Mouse (Mus musculus): ENCODE measurements around the gene Ppp1r14b. TPM values are rescaled to one million over a fixed set of nuclear protein-coding genes. Genes with fewer than 3 reads are reported as not detected.
A peak's percentile ranks its signal among the peaks of the same experiment; 100 is the strongest.

Ppp1r14b gene
- polyA plus RNA-seq, 1 experiment from 2014 or later = 139 TPM

DNA sequence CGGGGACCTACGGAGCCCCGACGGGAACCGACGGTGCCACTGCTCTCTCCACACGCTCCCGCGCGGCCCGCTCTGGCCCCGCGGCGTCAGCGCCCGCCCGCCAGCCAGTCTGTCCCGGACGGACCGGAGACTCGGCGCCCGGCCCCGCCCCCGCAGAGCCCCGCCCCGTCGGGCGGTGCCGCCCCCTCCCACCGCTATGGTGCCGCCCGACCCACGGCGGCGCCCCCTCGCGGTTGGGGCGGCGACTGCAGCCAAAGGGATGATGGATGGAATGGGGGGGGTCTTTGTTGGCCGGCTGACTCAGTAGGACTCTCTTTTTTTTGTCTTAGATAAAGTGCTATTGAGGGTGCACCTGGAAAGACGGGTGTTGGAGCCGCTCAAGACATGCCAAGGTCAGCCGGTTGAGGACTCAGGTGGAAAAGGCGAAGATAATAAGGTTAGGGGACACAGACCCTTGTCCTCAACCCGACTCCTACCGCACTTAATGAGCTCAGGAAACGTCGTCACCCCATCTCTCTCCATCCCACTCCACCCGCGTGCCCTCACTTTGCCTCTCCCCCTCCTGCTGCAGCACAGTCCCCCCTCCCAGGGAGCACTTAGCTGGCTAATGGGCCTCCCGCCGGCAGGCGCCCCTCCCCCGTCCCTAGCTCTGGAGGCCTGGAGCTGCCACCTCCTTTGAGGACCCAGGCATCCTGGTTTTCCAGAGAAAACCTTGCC, 4.9 kb upstream of the Ppp1r14b start:
- H3K4me1 ChIP-seq = peaks cover 29% of the 10 kb centered on the region
- WGBS = 2% methylated on average over 55 of the region's 55 CpGs
- ATAC-seq = peak; percentile 13; the same call in 1 of the 2 replicates
- H3K27ac ChIP-seq = no peak overlapping the region
- peak overlapping the region; percentile 61 for H3K9ac ChIP-seq
- no peaks in the 10 kb centered on the region for H3K9me3 ChIP-seq (replicated peaks)
- H3K4me2 ChIP-seq = peak overlapping the region; percentile 60
- peak overlapping the region; percentile 42 for H3K4me3 ChIP-seq
- H3K36me3 ChIP-seq (ENCODE audit: poor library complexity, severe bottlenecking) = no peaks in the 10 kb centered on the region
- peaks cover 45% of the 10 kb centered on the region for H3K27me3 ChIP-seq

DNA sequence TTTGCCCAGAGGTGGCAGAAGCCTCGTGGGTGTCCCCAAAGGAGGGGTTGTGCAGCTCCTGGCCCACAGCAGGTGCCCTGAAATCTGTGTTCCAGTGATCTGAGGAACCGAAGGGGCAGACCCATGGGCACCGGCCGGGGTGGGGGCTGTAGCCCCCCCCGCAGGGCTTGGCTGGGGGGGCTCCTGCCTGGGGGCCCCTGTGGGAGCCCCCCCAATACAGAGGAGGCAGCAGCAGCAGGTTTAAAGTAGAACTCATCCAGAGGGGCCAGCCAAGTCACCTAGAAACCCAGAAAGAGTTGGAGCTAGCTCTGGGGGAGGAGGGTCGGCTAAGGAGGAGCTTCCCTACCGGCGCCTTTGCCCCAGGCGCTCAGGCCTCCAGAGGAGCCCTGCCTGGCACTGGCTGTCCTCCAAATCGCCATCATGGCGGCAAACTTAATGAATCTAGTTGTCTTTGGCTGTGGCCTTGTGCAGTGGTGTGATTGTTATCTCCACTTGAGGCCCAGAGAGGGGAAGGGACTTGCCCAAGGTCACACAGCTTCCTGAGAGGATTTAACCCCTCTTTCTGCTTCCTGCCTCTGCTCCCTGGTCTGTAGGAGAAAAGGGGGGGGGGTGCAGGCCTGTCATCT, 4.2 kb upstream of the Ppp1r14b start:
- Histone ChIP-seq H3K4me3 (no peak overlapping the region), H3K9me3 (replicated peaks) (no peaks in the 10 kb centered on the region), H3K4me2 (peak overlapping the region; percentile 60), H3K27me3 (peaks cover 45% of the 10 kb centered on the region), H3K36me3 (ENCODE audit: poor library complexity, severe bottlenecking) (no peaks in the 10 kb centered on the region), H3K4me1 (peaks cover 29% of the 10 kb centered on the region), H3K9ac (peak overlapping the region; percentile 40), H3K27ac (no peak overlapping the region; the same call in 1 of the 2 replicates)
- 10% methylated on average over 11 of the region's 11 CpGs for WGBS
- ATAC-seq = no peak

GRCm38 (mm10) chr19:6971644-6972043, 3.1 kb upstream of the Ppp1r14b start:
- Histone ChIP-seq H3K27me3 (peaks cover 45% of the 10 kb centered on the region), H3K27ac (no peak overlapping the region), H3K4me2 (no peak overlapping the region), H3K9me3 (replicated peaks) (no peaks in the 10 kb centered on the region), H3K4me1 (peaks cover 35% of the 10 kb centered on the region), H3K9ac (no peak overlapping the region), H3K4me3 (no peak overlapping the region), H3K36me3 (ENCODE audit: poor library complexity, severe bottlenecking) (peaks cover 2% of the 10 kb centered on the region)
- ATAC-seq = no peak
- 47% methylated on average over 6 of the region's 6 CpGs for WGBS

- Histone ChIP-seq H3K36me3 (ENCODE audit: poor library complexity, severe bottlenecking) (peaks cover 8% of the 10 kb centered on the region), H3K4me1 (peaks cover 42% of the 10 kb centered on the region), H3K9me3 (replicated peaks) (no peaks in the 10 kb centered on the region), H3K4me2 (no peak overlapping the region), H3K27me3 (peaks cover 45% of the 10 kb centered on the region), H3K27ac (no peak overlapping the region), H3K4me3 (no peak overlapping the region), H3K9ac (no peak overlapping the region)
- ATAC-seq = no peak
- 85% methylated on average over 13 of the region's 13 CpGs for WGBS
These were observed 2.4 kb upstream of the Ppp1r14b start for GRCm38 (mm10) chr19:6972247-6972917.

GRCm38 (mm10) chr19:6973581-6974190, 1.1 kb upstream of the Ppp1r14b start:
- 33% methylated on average over 12 of the region's 12 CpGs for WGBS
- H3K4me3 ChIP-seq = peak overlapping the region; percentile 89
- no peak for ATAC-seq
- peak overlapping the region; percentile 91 for H3K4me2 ChIP-seq
- H3K36me3 ChIP-seq (ENCODE audit: poor library complexity, severe bottlenecking) = peaks cover 21% of the 10 kb centered on the region
- no peak overlapping the region for H3K27ac ChIP-seq
- H3K4me1 ChIP-seq = peaks cover 52% of the 10 kb centered on the region
- peak overlapping the region; percentile 88; the same call in 1 of the 2 replicates for H3K9ac ChIP-seq
- H3K9me3 ChIP-seq (replicated peaks) = no peaks in the 10 kb centered on the region
- H3K27me3 ChIP-seq = peaks cover 35% of the 10 kb centered on the region

- Histone ChIP-seq H3K27ac (peak within 1 kb of the TSS; percentile 96), H3K4me2 (peak within 1 kb of the TSS; percentile 91), H3K9ac (peak within 1 kb of the TSS; percentile 88), H3K4me1 (peaks cover 44% of the 10 kb centered on the region), H3K36me3 (ENCODE audit: poor library complexity, severe bottlenecking) (peaks cover 23% of the 10 kb centered on the region), H3K27me3 (peaks cover 14% of the 10 kb centered on the region), H3K9me3 (replicated peaks) (no peaks in the 10 kb centered on the region), H3K4me3 (peak within 1 kb of the TSS; percentile 89)
- WGBS = 0% methylated on average over 16 of the region's 16 CpGs
- ATAC-seq = peak; percentile 5; the same call in 1 of the 2 replicates
These were observed 1.1 kb downstream of the Ppp1r14b start, which contains the start of gene Plcb3 for GRCm38 (mm10) chr19:6975537-6976521. Gene Plcb3, minus strand, starts transcription at chr19:6976470.

DNA sequence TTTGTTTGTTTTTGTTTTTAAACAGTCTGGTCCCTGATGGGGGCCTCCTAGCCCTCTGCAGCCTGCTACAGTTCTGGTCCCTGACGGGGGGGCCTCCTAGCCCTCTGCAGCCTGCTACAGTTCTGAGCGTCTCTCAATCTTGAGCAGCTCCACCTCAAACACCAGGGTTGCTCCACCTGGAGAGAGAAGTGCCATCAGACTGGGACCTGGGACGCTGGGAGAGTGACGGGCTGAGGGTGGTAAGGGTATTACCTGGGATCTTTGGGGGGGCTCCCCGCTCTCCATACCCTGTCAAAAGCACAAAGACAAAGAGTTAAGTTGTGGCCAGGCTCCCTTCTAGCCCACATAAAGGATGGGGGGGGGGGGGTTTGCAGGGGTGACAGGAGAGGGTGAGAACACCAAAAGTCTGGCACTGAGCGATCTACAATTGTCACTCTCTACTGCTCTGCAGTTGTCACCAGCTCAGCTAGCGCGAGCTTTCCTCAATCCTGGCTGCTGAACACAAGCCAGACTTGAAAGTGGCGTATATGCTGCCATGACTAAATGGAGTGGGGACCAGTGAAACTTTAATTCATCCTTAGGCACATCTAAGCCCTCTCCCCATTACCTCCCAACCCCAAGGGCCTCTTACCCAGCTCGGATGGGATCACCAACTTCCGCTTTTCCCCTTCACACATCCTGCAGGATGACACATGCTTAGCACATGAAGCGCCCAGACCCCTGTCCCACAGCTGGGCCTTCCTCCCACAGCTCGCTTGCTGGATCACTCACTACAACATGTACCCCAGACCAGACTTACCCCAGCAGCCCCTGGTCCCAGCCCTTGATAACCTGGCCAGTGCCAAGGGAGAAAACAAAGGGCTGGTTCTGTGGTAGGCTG, 3.2 kb downstream of the Ppp1r14b start:
- H3K27me3 ChIP-seq = no peaks in the 10 kb centered on the region
- no peak for ATAC-seq
- 88% methylated on average over 13 of the region's 13 CpGs for WGBS
- H3K4me2 ChIP-seq = peak overlapping the region; percentile 91
- no peaks in the 10 kb centered on the region for H3K9me3 ChIP-seq (replicated peaks)
- peak overlapping the region; percentile 86 for H3K27ac ChIP-seq
- peak overlapping the region; percentile 52 for H3K4me3 ChIP-seq
- peak overlapping the region; percentile 73 for H3K9ac ChIP-seq
- peaks cover 32% of the 10 kb centered on the region for H3K36me3 ChIP-seq (ENCODE audit: poor library complexity, severe bottlenecking)
- H3K4me1 ChIP-seq = peaks cover 48% of the 10 kb centered on the region

- H3K4me1 ChIP-seq = peaks cover 48% of the 10 kb centered on the region
- ATAC-seq = no peak
- WGBS = 54% methylated on average over 3 of the region's 3 CpGs
These were observed 3.8 kb downstream of the Ppp1r14b start for GRCm38 (mm10) chr19:6978639-6978974.

DNA sequence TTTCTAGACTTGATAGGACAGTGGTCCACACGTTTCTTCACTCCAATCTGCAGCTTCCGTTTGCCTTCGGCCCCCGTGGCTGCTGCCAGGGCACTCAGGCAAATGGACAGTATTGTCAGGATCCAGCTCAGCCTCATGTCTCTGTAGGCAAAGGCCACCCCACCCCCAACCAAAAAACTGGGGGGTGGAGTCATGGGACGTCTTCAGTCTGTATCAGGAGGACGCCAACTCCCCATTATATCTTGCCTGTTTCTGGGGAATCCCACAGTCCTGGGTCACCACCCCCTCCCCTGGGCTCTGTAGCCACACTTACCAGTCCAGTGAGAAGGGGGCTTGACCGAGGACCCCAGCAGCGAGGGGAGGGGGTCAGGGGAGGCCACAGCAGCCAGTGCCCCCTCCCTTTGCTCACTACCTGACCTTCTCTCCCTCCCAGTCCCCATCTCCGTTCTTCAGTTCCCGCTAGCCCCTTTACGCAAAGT, 4.3 kb downstream of the Ppp1r14b start:
- Histone ChIP-seq H3K27ac (peak overlapping the region; percentile 86), H3K9ac (peak overlapping the region; percentile 73), H3K27me3 (no peaks in the 10 kb centered on the region), H3K36me3 (ENCODE audit: poor library complexity, severe bottlenecking) (peaks cover 32% of the 10 kb centered on the region), H3K4me3 (peak overlapping the region; percentile 52), H3K4me1 (peaks cover 44% of the 10 kb centered on the region), H3K9me3 (replicated peaks) (no peaks in the 10 kb centered on the region), H3K4me2 (peak overlapping the region; percentile 91)
- no peak for ATAC-seq
- 10% methylated on average over 11 of the region's 11 CpGs for WGBS

More at GRCm38 (mm10) chr19:6978639-6978974, 3.8 kb downstream of the Ppp1r14b start:
- H3K4me2 ChIP-seq = peak overlapping the region; percentile 91
- H3K9ac ChIP-seq = peak overlapping the region; percentile 73; the same call in 1 of the 2 replicates
- peaks cover 32% of the 10 kb centered on the region for H3K36me3 ChIP-seq (ENCODE audit: poor library complexity, severe bottlenecking)
- H3K4me3 ChIP-seq = peak overlapping the region; percentile 52
- no peaks in the 10 kb centered on the region for H3K27me3 ChIP-seq
- no peaks in the 10 kb centered on the region for H3K9me3 ChIP-seq (replicated peaks)
- peak overlapping the region; percentile 86 for H3K27ac ChIP-seq

All from forebrain, embryonic 13.5 days (tissue).